Mouse (Mus musculus): ENCODE data around the gene Gm10203.
"Not testable (repeated sequence)": the region's sequence is repeated elsewhere in the genome, so short reads cannot be mapped to it uniquely, and the experiment has no call there.

Gene Gm10203

DNA sequence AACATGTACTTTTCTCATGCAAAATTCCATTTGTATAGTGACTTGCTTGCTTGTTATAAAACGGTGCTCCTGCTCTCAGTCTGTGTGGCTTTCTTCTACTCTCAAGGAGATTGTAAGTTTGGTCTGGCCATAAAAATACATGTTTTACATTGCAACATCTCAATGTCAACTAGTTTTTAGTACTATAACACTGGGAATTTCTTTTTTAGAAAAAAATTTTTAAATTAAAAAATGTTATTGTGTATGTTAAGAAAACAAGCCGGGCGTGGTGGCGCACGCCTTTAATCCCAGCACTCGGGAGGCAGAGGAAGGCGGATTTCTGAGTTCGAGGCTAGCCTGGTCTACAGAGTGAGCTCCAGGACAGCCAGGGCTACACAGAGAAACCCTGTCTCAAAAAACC lies at the start of gene Gm10203:
TSS of gene Gm10203 (plus strand) at position 301 of the 400 bp plus-strand sequence.
- DNase-seq (ENCODE audit: low spot score) = not testable (repeated sequence)

DNA sequence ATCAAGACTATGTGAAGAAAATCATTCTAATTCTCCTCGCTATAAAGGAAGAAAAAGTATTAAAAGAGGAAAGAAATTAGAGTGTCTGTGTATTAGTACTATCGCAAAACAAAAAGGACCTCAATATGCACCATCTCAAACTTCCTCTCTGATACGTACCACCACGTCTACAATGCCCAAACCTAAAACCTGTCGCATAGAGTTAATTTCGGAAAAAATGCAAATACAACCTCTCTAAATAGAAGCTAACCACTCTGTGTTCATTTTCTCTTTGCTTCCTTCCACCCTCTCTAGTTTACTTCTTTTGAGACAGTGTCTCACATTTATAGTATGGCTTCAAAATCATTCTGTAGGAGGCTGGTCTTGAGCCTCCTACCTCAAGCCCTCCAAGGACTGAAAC lies 37.6 kb upstream of the Gm10203 start:
- no peak for DNase-seq (ENCODE audit: low spot score)

DNA sequence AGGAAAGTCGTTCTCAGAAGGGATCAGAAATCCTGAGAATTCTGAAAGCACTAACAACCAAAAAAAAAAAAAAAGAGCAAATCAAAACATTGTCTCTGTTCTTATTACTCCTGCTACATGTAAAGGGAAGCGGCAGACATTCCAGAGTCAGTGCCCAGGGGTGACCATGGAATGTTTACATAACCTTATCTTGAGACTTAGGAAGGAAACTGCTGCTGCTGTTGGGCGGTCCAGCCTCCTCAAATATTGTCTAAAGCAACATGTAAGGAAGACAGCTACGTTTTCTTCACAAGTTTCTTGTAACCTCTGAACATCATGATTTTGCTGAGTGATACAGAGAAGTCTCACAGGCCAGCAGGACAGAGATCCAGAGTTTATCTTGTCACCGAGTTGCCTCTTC lies 36.5 kb upstream of the Gm10203 start:
- DNase-seq (ENCODE audit: low spot score) = no peak

DNA sequence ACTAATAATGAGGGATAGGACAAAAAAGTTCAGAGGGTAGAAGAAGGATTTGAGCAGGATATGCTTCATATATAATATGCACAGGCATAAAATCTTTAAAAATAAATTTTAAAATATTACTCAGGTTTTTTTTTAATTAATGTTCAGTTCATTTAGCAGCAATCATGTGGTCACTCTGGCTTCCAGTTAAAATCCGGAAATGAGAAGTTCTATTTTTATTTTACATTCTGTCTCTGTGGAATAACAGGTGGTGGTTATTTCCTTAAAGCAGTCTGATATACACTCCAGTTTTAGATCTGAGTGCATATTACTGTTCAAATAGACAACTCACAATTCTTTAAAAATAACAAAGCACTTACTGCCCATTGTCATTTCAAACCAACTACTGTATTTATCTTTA lies 35.4 kb upstream of the Gm10203 start:
- DNase-seq (ENCODE audit: low spot score) = no peak

DNA sequence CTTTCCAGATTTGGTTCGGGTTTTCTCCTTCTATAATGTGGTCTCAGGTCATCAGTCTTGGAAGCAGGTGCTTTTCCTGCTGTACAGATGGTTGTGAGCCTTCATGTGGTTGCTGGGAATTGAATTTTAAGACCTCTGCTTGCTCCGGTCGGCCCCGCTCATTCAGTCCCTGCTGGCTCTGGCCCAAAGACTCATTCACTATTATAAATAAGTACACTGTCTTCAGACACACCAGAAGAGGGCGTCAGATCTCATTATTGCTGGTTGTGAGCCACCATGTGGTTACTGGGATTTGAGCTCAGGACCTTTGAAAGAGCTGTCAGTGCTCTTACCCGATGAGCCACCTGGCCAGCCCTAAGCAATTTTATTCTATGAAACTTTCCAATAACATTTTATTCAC lies 34.6 kb upstream of the Gm10203 start:
- no peak for DNase-seq (ENCODE audit: low spot score)

DNA sequence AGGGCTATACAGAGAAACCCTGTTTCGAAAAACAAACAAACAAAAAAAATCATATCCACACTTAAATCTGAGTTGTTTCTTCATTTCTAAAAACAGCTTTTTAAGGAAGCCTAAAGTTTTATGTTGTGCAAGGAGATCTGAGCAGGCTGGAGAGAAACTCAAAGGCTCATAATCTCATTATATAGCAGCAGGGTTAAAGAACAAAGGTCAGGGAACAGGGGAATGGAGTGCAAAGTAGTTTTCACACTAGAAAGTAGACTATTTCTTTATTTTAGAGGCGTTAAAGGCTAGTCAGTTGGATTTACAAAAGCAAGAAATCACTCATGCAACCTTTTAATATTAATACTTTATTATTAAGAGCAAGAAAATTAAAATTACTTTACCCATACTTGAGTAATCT lies 33.7 kb upstream of the Gm10203 start:
- DNase-seq (ENCODE audit: low spot score) = no peak

DNA sequence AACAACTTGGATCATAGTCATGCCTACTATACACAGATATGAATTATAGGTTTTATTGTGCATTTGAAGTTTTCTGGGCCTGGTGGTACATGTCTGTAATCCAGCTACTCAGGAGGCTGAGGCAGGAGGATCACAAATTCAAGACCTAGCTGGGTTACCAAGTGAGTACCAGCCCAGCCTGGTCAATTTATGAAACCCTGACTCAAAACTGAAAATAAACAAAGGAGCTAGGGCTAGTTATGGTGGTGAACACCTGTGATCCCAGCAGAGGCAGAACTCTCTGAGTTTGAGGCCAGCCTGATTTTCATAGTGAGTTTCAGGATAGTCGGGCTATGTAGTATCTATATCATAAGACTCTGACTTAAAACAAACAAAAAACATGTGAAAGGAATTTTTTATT lies 32.7 kb upstream of the Gm10203 start:
- no peak for DNase-seq (ENCODE audit: low spot score)

DNA sequence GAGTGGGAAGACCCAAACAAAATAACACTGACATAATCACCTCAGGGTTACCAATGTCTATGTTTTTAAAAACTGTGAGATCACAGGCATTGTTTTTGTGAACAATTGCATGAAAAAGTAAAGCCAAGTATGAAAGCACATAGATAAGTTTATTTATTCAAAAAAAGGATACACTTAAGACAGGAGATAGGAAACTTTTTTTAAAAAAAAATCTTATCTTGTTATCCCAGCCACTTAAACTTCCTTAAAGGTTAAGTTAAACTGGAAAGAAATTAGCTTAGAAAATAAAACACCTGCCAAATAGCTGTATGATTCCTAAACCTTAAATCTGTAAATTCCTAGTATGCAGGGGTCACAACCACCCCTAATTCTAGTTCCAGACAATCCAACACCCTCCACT lies 31.0 kb upstream of the Gm10203 start:
- no peak for DNase-seq (ENCODE audit: low spot score)

DNA sequence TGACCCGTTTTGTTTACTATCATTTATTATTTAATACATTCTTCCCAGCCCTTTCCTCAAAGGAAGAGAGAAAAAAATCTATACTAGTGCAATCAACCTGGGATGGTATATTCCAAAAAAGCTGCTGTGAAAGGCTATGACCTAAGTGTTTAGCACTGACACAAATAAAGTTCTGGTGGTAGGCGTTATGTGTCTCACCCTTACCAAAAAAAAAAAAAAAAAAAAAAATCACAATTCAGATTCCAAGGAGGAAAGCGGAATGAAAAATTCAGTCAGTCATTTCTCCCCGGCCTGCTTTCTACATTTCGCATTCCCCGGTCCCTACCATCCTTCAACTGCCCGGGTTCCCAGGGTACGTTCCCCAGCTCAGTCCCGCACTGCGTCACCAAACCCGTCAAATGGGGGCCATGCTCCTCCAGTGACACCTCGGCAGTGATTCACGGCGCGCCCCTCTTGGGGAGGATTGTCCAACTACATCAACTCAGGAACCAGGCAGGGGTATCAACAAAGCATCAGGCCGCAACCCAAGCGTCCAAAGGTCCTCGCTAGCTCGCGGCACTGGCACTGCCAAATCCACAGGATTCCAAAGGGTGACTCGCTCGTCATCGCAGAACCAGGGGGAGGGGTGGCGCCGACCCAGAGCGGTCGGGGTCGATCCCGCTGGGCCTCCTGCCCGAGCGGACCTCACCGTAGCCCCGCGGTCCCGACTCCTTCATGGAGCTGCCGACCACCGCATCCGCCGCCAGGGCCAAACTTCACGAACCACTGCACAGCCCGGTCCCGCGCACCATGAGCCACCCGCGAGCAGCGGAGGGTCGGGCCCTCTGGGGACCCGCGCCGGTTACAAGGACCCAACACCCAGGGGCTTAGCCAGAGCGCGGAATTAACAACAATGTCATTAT lies 29.5 kb upstream of the Gm10203 start:
- DNase-seq (ENCODE audit: low spot score) = peak; percentile 52

DNA sequence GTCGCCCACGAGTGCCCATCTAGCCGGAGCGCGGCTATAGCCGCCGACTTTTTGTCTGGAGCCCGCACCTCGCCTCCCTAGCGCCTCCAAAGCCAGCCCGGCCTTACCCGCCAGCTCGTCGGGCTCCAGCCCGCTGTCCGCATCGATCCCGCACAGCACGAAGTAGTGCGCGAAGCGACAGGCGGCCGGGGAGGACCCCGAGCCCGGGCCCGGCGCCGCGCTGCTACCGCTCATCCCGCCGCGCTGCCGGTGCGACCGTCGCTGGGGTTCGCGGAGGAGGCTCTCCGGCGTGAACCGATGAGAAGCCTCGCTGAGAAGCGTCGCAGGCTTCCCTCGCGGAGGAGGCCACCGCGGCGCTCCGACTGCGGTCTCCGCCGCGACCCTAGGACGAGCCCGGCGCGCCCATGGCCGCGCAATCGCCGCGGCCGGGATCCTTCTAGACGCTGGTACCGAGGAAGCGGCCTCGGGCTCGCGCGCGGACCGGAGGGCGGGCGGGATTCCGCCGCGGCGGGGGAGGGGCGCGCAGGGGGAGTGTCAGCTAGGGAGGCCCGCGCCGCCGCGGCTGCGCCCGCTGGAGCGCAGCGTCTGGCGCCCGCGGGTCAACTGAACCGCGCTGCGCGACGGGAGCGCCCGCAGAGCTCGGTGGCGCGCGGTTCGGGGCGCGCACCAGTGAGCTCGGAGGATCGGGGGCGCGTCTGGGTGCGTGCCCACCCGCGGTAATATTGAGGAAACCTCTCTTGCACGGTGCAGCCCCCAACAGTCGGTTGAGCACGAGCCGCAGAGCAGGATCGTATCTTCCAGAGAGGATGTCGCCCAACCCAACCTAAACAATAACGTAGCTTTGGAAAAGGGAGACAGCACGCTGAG lies 28.7 kb upstream of the Gm10203 start, which contains the start of gene Dennd5b:
TSS of gene Dennd5b (minus strand) at position 605 of the 867 bp plus-strand sequence.
- peak; percentile 59 for DNase-seq (ENCODE audit: low spot score)

DNA sequence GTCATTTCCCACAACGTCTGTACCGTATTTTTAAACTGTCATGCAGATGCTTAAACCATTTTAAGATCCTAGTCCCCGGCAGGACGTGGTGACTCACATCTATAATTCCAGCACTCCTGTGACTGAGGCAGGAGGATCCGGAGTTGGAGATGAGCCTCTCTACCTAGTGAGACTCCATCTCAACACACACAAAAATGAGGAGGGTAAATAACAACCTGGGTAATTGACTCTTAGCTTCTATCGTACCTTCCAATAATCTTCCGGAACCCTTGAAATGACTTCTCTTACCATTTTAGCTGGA lies 28.1 kb upstream of the Gm10203 start:
- no peak for DNase-seq (ENCODE audit: low spot score)

DNA sequence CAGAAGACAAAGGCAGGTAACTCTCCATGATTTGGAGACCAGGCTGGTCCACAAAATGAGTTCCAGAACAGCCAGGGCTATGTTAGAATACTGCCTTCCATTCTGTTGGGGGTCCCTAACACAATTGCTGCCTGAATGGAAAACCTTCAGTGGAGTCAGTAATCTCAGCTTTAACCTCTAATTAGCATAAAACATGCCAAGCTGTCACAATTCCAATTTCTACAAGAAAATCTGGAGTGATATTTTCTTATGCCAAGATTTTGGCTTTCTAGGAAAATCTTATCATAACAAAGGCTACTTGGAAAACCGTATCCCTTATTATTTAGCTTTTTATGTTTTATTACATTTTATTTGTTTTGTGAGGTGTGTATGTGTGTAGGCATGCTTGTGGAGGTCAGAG lies 26.5 kb upstream of the Gm10203 start:
- no peak for DNase-seq (ENCODE audit: low spot score)

DNA sequence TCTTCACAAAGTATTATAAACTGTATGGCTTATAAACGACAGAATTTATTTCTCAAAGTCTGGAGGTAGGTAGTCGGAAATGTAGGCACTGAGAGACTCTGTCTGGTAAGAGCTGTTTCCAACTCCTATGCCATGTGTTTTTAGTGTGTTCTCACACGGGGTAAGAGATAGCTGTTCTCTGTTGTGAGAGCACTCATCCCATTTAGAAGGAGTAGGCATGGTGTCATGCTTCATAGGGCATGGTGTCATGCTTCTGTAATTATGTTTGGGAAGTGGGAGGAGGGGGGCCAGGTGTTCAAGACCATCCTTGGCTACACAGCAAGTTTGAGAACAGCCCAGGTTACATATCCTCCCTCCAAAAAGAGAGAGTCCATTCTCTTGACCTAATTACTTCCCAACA lies 22.4 kb upstream of the Gm10203 start:
- no peak for DNase-seq (ENCODE audit: low spot score)

DNA sequence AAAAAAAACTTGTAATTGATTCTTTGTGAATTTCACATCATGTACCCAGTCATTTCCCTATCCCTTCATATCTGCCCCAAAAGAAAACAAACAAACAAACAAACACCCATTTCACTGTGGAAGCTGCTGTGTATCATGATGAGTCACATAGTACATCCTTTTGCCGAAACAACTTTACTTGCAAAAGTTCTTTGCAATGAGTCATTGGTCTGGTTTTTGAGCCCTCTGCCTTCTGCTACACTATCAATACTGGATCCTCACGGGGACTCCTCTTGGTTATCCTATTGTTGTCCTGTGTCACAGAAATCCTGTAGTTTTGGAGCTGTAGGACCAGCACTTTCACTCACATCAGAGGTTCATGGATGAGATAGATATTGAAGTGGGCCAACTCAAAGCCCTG lies 21.1 kb upstream of the Gm10203 start:
- no peak for DNase-seq (ENCODE audit: low spot score)

DNA sequence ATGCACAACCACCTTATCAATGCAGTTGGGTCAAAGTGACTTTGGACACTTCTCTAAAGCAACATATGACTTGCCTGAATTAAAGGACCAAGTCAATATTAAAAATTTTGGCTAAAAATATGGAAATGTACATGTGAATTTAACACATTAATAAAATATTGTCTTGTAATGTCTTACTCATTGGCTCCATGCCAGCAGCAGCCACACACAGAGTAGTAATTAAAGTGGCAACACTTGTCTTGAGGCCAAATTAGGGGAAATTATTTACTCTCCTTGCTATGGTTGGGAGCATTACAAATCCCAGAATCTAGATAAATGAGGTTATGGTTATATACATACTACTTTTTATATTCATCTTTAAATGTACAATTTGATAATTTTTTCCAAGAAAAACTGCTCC lies 13.0 kb upstream of the Gm10203 start:
- DNase-seq (ENCODE audit: low spot score) = no peak

DNA sequence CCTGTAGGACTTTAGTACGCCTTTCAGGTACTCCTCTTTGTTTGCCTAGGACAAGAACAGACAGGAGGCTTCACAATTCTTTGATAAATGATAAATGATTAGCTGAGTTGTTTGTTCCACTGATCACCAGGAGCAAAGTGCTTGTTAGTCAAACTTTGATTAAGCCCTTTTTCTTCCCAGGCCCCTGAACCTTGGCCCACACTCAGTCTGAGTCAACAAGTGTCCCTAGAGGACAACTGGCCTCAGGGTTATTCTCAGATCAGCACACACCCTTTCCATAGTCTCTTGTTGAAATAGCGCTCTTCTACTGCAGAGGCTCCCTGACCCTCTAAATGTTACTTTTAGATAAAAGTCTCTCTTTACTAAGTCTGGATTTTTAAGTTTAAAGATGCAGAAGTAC lies 11.0 kb upstream of the Gm10203 start:
- DNase-seq (ENCODE audit: low spot score) = no peak

DNA sequence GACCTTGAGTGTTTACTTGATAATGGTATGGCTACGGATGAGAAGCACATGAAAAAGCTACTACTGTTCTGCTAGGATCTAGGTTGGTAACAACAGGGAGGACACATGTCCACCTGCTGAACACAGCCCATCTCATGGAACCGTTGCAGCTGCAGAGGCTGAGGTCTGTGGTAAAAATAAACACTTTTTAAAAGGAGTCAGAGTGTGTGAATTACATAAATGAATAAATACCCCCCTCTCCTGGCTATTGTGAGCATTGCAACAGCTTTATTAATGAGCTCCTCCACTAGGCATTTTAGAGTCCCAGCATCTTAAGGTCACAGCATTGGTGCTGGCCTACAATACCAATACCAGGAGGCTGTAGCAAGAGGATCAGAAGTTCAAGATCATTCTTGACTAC lies 10.1 kb upstream of the Gm10203 start:
- peak; percentile 88 for DNase-seq (ENCODE audit: low spot score)

DNA sequence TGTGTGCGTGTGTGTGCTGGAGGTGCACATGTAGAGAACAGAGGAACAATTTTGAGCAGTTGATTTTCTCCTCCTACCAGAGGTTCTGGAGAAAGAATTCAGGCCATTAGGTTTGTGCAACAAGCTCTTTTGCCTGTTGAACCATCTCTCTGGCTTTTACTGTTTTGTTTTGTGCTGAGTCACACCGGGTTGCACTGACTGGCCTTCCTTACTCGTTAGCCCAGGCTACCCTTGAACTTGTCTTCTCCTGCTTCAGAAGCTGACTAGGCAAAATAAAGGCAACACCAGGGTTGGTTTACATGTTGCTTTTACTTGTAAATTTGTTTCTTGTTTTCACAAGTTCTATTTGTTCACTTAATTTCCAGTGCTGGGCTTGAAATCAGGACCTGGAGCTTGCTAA lies 6.9 kb upstream of the Gm10203 start:
- DNase-seq (ENCODE audit: low spot score) = no peak

DNA sequence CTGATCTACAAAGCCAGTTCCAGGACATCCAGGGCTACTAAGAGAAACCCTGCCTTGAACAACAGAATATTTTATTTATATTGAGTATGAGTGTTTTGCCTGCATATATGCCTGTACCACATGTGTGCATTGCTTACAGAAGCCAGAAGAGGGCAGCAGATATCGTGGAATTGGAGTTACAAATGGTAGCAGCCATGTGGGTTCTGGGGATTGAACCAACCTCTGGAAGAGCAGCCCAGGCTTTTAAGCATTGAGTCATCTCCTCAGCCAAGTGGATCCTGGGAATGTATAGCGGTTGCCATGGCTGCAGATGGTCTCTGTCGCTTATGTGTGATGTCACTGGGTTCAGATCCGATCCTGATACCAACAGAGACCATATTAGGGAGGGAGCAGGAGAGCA lies 3.3 kb upstream of the Gm10203 start:
- DNase-seq (ENCODE audit: low spot score) = peak; percentile 11

DNA sequence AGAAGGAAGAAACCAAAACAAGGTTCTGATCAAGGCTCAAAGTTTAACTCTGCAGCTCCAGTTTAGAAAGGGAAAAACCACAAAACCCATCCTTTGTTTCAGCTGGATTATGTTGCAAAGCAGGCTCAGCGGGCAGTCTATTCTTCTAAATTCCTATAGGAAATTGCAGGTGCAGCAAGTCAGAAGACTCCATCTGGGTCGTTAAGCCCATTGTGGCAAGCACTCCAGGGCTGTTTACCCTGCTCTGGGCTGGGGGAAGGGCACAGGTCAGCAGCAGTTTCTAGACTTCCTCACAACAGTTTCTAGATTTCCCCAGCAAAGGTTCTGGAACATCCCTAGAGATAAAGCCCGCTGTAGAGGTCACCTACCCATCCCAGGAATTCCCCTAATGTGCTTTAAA lies 1.1 kb downstream of the Gm10203 start:
- DNase-seq (ENCODE audit: low spot score) = no peak

DNA sequence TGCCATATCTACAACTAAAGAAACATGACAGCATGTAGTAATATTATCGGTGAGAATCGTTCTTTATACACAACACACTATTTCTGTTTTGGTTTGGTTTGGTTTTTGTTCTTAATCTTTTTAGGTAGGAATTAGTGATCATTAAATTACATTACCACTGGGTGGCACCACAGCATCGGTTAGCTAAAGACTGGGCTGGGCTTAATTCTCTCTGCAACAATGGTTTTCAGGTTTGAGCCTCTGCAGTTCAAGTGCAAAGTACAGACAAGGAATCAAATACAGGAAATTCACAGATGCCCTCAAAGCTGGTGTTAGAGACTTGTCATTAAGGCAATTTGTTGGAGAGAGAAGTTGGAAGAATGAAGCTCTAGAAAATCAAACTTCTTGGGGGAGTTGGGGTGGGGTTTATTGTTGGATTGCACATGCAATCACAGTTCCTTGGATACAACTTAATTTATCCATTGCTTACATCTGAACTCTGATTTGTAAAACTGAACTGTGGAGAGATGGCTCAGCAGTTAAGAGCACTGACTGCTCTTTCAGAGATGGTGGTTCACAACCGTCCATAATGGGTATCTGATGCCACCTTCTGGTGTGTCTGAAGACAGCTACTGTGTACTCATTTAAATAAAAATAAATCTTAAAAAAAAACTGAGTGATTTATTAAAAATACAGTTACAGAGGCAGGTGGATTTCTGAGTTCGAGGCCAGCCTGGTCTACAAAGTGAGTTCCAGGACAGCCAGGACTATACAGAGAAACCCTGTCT lies 2.5 kb downstream of the Gm10203 start:
- DNase-seq (ENCODE audit: low spot score) = no peak

DNA sequence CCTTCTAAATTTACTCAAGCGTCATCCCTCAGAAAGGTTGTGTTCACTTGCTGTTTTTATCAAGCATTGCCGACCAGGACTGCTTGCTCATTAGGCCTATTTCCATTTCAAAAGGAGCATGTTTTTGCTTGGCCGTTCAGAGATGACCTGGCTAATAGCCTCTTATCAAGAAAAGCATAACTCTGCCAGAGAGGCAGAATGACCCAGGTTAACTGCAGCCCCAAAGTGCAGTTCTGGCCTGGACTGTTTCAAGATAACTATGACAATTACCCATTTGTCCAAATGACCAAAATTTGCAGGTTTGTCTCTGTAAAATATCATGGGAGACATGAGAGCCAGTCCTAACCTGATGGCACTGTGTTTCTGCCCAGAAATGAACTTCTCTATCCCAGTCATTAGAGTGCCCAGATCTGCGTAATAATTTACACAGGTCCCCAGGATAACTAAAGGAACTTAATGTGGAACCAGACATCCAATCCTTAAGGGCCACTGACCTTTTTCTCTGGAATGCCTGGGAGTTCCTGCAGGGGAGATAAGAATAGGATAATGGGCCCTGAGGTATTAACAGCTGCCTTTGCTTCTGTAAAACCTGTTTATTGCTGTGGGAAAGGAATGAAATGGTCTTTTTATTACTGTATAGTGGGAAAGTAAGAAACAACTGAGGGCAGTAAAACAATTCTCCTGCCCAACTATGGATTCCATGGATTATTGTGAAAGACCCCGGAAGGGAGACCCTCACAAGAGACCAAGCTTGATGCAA lies 4.6 kb downstream of the Gm10203 start:
- no peak for DNase-seq (ENCODE audit: low spot score)

Measured in layer of hippocampus, adult 9-10 months (tissue).